Mouse (Mus musculus): ENCODE measurements at regions not wholly inside any gene's neighbourhood (a gene's known extent, or its start where the extent isn't known, plus 50 kb on each side); places are given as distances from the start of the nearest gene placed in this dataset.

- Histone ChIP-seq H3K4me1 (ENCODE audit: control insufficient read depth, insufficient read depth, low read length) (no peaks in the 10 kb centered on the region), H3K4me3 (ENCODE audit: insufficient read depth, low read depth, low read length) (no peak overlapping the region), H3K27ac (ENCODE audit: insufficient read depth, low read depth, low read length) (no peak overlapping the region)
- 93% methylated on average over 2 of the region's 2 CpGs for whole genome bisulfite sequencing
- no peak for TF ChIP-seq POLR2A (IDR thresholded peaks at IDR 0.05; ENCODE audit: insufficient read depth, low read depth, low read length)
- TF ChIP-seq CTCF (IDR thresholded peaks at IDR 0.05; ENCODE audit: insufficient read depth, low read depth, low read length) = no peak
Measured at GRCm38 (mm10) chr8:86969051-86969450, 84.0 kb upstream of the N4bp1 start.

DNA sequence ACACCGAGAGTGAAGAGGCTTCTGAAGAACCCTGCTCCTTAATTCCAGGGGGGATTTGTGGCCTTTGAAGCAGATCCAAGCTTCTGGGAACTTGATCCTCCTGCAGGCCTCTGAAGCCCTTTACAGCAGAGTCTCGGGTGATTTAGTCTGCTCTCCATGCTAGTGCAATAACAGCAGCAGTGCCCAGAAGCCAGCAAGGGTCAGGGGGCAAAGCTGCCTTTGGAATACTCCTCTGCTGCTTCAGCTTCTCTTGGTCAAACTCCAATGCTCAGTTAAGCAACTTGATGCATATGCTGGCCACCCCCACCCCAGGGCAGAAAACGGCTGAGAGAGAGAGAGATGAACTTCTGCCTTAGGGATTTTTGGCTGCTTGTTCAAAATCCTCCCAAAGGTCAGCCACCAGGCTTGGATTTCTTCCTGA, 82.8 kb upstream of the N4bp1 start:
- Histone ChIP-seq H3K27ac (ENCODE audit: insufficient read depth, low read depth, low read length) (no peak overlapping the region), H3K4me1 (ENCODE audit: control insufficient read depth, insufficient read depth, low read length) (no peaks in the 10 kb centered on the region), H3K4me3 (ENCODE audit: insufficient read depth, low read depth, low read length) (no peak overlapping the region)
- WGBS = 43% methylated on average over 3 of the region's 3 CpGs
- no peak for TF ChIP-seq CTCF (IDR thresholded peaks at IDR 0.05; ENCODE audit: insufficient read depth, low read depth, low read length)
- TF ChIP-seq POLR2A (IDR thresholded peaks at IDR 0.05; ENCODE audit: insufficient read depth, low read depth, low read length) = no peak

DNA sequence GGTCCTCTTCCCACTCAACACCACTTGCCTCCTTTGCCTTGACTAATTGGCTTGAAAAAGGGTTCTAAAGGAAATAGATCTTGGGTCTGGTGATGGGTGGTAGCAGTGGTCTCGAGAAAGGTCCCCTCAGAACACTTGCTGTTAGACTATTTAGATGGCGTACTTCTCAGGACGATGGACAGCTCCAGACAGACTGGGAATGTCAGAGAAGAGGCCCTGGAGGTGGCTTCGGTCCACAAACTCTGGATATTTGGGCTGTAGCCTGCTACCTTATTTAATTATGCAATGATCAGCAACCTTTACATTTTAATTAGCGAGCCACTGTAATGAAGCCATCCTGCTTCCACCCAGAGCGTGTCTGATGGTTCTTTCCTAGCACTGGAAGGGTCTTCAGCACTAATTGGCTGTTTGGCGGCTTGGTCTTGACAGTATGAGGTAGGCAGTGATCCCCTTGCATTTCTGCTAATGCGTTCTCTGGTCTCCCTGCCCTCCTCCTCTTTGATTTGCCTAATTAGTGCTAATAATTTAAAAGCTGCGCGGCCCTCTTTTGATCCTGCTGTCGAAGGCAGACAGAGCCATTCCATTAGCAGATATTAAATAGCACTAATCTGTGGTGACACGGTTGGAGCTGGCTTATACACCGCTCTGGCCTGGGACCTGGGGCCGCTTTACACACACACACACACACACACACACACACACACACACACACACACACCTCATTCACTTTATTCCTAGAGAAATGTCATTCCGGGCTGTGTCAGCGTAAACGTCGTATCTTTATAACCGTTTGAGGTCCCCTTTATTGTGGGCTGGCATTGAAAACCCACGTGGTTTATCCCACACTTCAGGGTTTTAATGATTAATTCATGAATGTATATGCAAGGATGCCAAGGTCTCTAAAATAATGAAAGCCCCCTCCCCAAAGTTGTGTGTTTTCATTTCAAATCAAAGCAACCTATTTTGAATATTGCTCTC, 76.4 kb upstream of the N4bp1 start:
- Histone ChIP-seq H3K4me1 (ENCODE audit: control insufficient read depth, insufficient read depth, low read length) (no peaks in the 10 kb centered on the region), H3K4me3 (ENCODE audit: insufficient read depth, low read depth, low read length) (no peak overlapping the region), H3K27ac (ENCODE audit: insufficient read depth, low read depth, low read length) (no peak overlapping the region)
- 56% methylated on average over 20 of the region's 20 CpGs for WGBS
- TF ChIP-seq CTCF (IDR thresholded peaks at IDR 0.05; ENCODE audit: insufficient read depth, low read depth, low read length) (no peak), POLR2A (IDR thresholded peaks at IDR 0.05; ENCODE audit: insufficient read depth, low read depth, low read length) (no peak)
